Comparison of ENCODE assay signal across 21 mouse cellular contexts in the genomic region with DNA sequence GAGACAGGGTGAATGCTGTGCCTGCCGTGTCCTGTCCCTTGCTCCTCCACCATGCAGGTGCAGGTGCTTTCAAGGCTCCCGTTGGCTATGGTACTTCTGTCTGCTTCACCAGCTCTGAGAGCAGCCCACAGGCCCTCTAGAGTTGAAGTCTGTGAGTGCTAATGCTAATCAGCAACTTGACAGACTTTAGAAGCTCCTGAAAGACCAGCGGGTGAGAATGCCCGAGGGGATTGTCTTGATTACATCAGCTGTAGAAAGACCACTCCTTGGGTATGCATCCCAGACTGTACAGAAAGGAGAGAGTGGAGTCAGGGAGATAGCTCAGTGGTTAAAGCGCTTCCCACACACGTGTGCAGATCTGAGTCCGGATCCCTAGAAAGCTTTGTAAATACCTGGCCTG. TPM values are rescaled to one million over a fixed set of nuclear protein-coding genes. Genes with fewer than 3 reads are reported as not detected.
DNase-seq lines count a peak whose midpoint lies in the region; ATAC-seq and TF ChIP-seq lines count a peak whose summit lies in the region.
"Had no signal": no experiment of that assay in that cellular context is flagged by ENCODE, and none has a peak within 500 bp of the region (broad histone marks: within the 10 kb centered on the region; RNA-seq: fewer than 3 reads in every experiment).

No protein-coding gene starts in this region.

- WGBS in midbrain, embryonic 11.5 days = 60% methylated on average over 7 of the region's 7 CpGs
- 53% methylated on average over 7 of the region's 7 CpGs for WGBS in midbrain, embryonic 15.5 days
- WGBS in hindbrain, postnatal 0 days = 57% methylated on average over 7 of the region's 7 CpGs

- H3K36me3 ChIP-seq in midbrain, embryonic 11.5 days (ENCODE audit: control insufficient read depth, insufficient read depth, low read length) = no peaks in the 10 kb centered on the region
- H3K36me3 ChIP-seq in midbrain, embryonic 15.5 days (replicated peaks) = no peaks in the 10 kb centered on the region
- H3K36me3 ChIP-seq in hindbrain, postnatal 0 days (ENCODE audit: insufficient read depth, low read length) = no peaks in the 10 kb centered on the region
- H3K36me3 ChIP-seq: embryonic facial prominence, embryonic 10.5 days; embryonic facial prominence, embryonic 12.5 days; forebrain, embryonic 12.5 days; G1E had no signal

- no peak overlapping the region for H3K4me2 ChIP-seq in midbrain, embryonic 11.5 days
- no peak overlapping the region for H3K4me2 ChIP-seq in midbrain, embryonic 15.5 days
- no peak overlapping the region for H3K4me2 ChIP-seq in hindbrain, postnatal 0 days (ENCODE audit: low read depth, low read length)
- H3K4me2 ChIP-seq: embryonic facial prominence, embryonic 12.5 days; forebrain, embryonic 12.5 days had no signal

- ATAC-seq in midbrain, embryonic 11.5 days (ENCODE audit: low FRiP score) = no peak
- ATAC-seq in midbrain, embryonic 15.5 days (replicated peaks) = no peak
- no peak for ATAC-seq in hindbrain, postnatal 0 days
- ATAC-seq: activated CD4-positive, CD25-positive, alpha-beta regulatory T cell, adult 4 months; forebrain, embryonic 14.5 days; forebrain, embryonic 16.5 days; Patski had no signal

- no peaks in the 10 kb centered on the region for H3K9me3 ChIP-seq in midbrain, embryonic 11.5 days (ENCODE audit: control insufficient read depth, low read length)
- no peaks in the 10 kb centered on the region for H3K9me3 ChIP-seq in midbrain, embryonic 15.5 days
- no peaks in the 10 kb centered on the region for H3K9me3 ChIP-seq in hindbrain, postnatal 0 days (ENCODE audit: low read length)
- H3K9me3 ChIP-seq: embryonic facial prominence, embryonic 12.5 days; forebrain, embryonic 12.5 days had no signal

- no peak overlapping the region for H3K4me3 ChIP-seq in gastrocnemius, adult 2 months
- H3K4me3 ChIP-seq in midbrain, embryonic 11.5 days (ENCODE audit: low read depth, low read length) = no peak overlapping the region
- no peak overlapping the region for H3K4me3 ChIP-seq in midbrain, embryonic 15.5 days
- no peak overlapping the region for H3K4me3 ChIP-seq in hindbrain, postnatal 0 days (ENCODE audit: low read length)
- H3K4me3 ChIP-seq: embryonic facial prominence, embryonic 10.5 days; embryonic facial prominence, embryonic 12.5 days; forebrain, embryonic 12.5 days had no signal

- peak; percentile 1 for DNase-seq in gastrocnemius, adult 2 months
- no peak for DNase-seq in gastrocnemius, adult 18-20 months (ENCODE audit: low spot score)
- DNase-seq in midbrain, embryonic 11.5 days (ENCODE audit: low spot score, missing footprints) = peak; percentile 69
- no peak for DNase-seq in hindbrain, postnatal 0 days (ENCODE audit: low spot score)
- DNase-seq: adrenal gland, adult 8-10 months; adrenal gland, postnatal 14 days; adrenal gland, postnatal 36 days; cerebellum, adult 11-12 months; cerebellum, adult 2 months; cerebellum, adult 9-10 months; cerebellum, postnatal 10 days; cerebellum, postnatal 25 days had no signal

- H3K4me1 ChIP-seq in midbrain, embryonic 11.5 days (ENCODE audit: control insufficient read depth, insufficient read depth, low read length) = no peaks in the 10 kb centered on the region
- peaks cover 3% of the 10 kb centered on the region; the same call in 1 of the 2 replicates for H3K4me1 ChIP-seq in midbrain, embryonic 15.5 days
- no peaks in the 10 kb centered on the region for H3K4me1 ChIP-seq in hindbrain, postnatal 0 days (ENCODE audit: insufficient read depth, low read length)
- H3K4me1 ChIP-seq: forebrain, embryonic 12.5 days had no signal

- no peak for TF ChIP-seq CTCF in gastrocnemius, adult 2 months (IDR thresholded peaks at IDR 0.05)
- no peak for TF ChIP-seq CTCF in hindbrain, postnatal 0 days (IDR thresholded peaks at IDR 0.05; ENCODE audit: low read depth)

- no peaks in the 10 kb centered on the region for H3K27me3 ChIP-seq in midbrain, embryonic 11.5 days (ENCODE audit: control insufficient read depth, insufficient read depth, low read length)
- H3K27me3 ChIP-seq in midbrain, embryonic 15.5 days (replicated peaks) = no peaks in the 10 kb centered on the region
- H3K27me3 ChIP-seq in hindbrain, postnatal 0 days (ENCODE audit: insufficient read depth, low read length) = no peaks in the 10 kb centered on the region
- H3K27me3 ChIP-seq: embryonic facial prominence, embryonic 12.5 days; forebrain, embryonic 12.5 days; Patski had no signal

- no peak overlapping the region for H3K27ac ChIP-seq in gastrocnemius, adult 2 months
- no peak overlapping the region for H3K27ac ChIP-seq in midbrain, embryonic 11.5 days (ENCODE audit: low read depth, low read length)
- H3K27ac ChIP-seq in midbrain, embryonic 15.5 days = no peak overlapping the region
- no peak overlapping the region for H3K27ac ChIP-seq in hindbrain, postnatal 0 days
- H3K27ac ChIP-seq: embryonic facial prominence, embryonic 10.5 days; embryonic facial prominence, embryonic 12.5 days; forebrain, embryonic 12.5 days had no signal

- H3K9ac ChIP-seq in midbrain, embryonic 11.5 days (ENCODE audit: low read length) = no peak overlapping the region
- no peak overlapping the region for H3K9ac ChIP-seq in midbrain, embryonic 15.5 days
- H3K9ac ChIP-seq in hindbrain, postnatal 0 days (replicated peaks; ENCODE audit: low read length) = no peak overlapping the region
- H3K9ac ChIP-seq: embryonic facial prominence, embryonic 12.5 days; forebrain, embryonic 12.5 days had no signal

- intact Hi-C loops in gastrocnemius, adult 2 months (cut with DNase I) = no loop called here

RNA-seq across cellular contexts. Expression of gene Synm, which starts 31.7 kb away (rescaled TPM):
- total RNA-seq in gastrocnemius, adult 2 months (2021) = 100 to 1,000 TPM; 235 to 336 TPM
- total RNA-seq in gastrocnemius, adult 18-20 months (2021) = 100 to 1,000 TPM; 384 to 452 TPM
- polyA plus RNA-seq in midbrain, embryonic 11.5 days (2014; fragmentation: Nextera tagmentation; extraction: Ambion mirVana) = 0.91 and 1.3 TPM in 2 replicates
- 4.6 and 5.0 TPM in 2 replicates for polyA plus RNA-seq in midbrain, embryonic 15.5 days (2015; fragmentation: Nextera tagmentation; extraction: Ambion mirVana)
- 6.4 and 7.8 TPM in 2 replicates for total RNA-seq in hindbrain, postnatal 0 days (2014; rRNA removed)
- polyA plus RNA-seq in hindbrain, postnatal 0 days (2015; fragmentation: Nextera tagmentation; extraction: Ambion mirVana) = 5.8 TPM in 2 replicates
- polyA plus RNA-seq: activated CD4-positive, CD25-positive, alpha-beta regulatory T cell, adult 4 months; G1E had no signal

Comparison
In these comparisons a context has a peak if more than half of its experiments do, and no peak if none do; other contexts are left out.
1. DNase-seq: peak in gastrocnemius, adult 2 months (single experiment) and midbrain, embryonic 11.5 days (single experiment); none in gastrocnemius, adult 18-20 months (single experiment) and hindbrain, postnatal 0 days (single experiment).
2. RNA of gene Synm, which starts 31.7 kb away (total RNA-seq): 384 to 452 TPM in gastrocnemius, adult 18-20 months and 235 to 336 TPM in gastrocnemius, adult 2 months; 6.4 to 7.8 TPM in hindbrain, postnatal 0 days; every median in the first group is over 10 times any median in the second.